Mouse (Mus musculus) kidney, adult 9 months (tissue): ENCODE data around the gene Adam15.
A peak's percentile ranks its signal among the peaks of the same experiment; 100 is the strongest.

ENCODE experiments used
- DNase-seq: peaks from one replicate; pipeline ENCODE4 v3.0.0; 2022

Gene Adam15

GRCm38 (mm10) chr3:89349869-89350501 is at the start of gene Adam15:
Adam15 (minus strand) TSS chr3:89349996.
- peak; percentile 93 for DNase-seq

GRCm38 (mm10) chr3:89396654-89397005 is 46.8 kb upstream of the Adam15 start:
- DNase-seq: no peak

GRCm38 (mm10) chr3:89395806-89396653 is 46.2 kb upstream of the Adam15 start:
- peak; percentile 86 for DNase-seq

- peak; percentile 47 for DNase-seq
Observed at GRCm38 (mm10) chr3:89395419-89395805, 45.6 kb upstream of the Adam15 start.

- DNase-seq: peak; percentile 94
Observed at GRCm38 (mm10) chr3:89394894-89395256, 45.1 kb upstream of the Adam15 start.

GRCm38 (mm10) chr3:89394006-89394893 is 44.5 kb upstream of the Adam15 start, which contains the start of gene Zbtb7b:
Zbtb7b (minus strand) TSS chr3:89394776.
- DNase-seq: peak; percentile 94

GRCm38 (mm10) chr3:89393605-89394004 is 43.8 kb upstream of the Adam15 start:
- peak; percentile 99 for DNase-seq

- peak; percentile 60 for DNase-seq
Observed at GRCm38 (mm10) chr3:89392871-89393311, 43.1 kb upstream of the Adam15 start.

GRCm38 (mm10) chr3:89391663-89392511 is 42.1 kb upstream of the Adam15 start:
- peak; percentile 80 for DNase-seq

- DNase-seq: no peak
Observed at GRCm38 (mm10) chr3:89390699-89391662, 41.2 kb upstream of the Adam15 start.

GRCm38 (mm10) chr3:89390111-89390515 is 40.3 kb upstream of the Adam15 start:
- peak; percentile 50 for DNase-seq

- DNase-seq: peak; percentile 54
Observed at GRCm38 (mm10) chr3:89388901-89389740, 39.3 kb upstream of the Adam15 start.

- DNase-seq: peak; percentile 69
Observed at GRCm38 (mm10) chr3:89388134-89388881, 38.5 kb upstream of the Adam15 start.

- DNase-seq: no peak
Observed at GRCm38 (mm10) chr3:89387632-89388031, 37.8 kb upstream of the Adam15 start.

- DNase-seq: no peak
Observed at GRCm38 (mm10) chr3:89386438-89387420, 36.9 kb upstream of the Adam15 start.

- no peak for DNase-seq
Observed at GRCm38 (mm10) chr3:89385451-89385850, 35.7 kb upstream of the Adam15 start.

- no peak for DNase-seq
Observed at GRCm38 (mm10) chr3:89384331-89385076, 34.7 kb upstream of the Adam15 start.
